In the genomic region with DNA sequence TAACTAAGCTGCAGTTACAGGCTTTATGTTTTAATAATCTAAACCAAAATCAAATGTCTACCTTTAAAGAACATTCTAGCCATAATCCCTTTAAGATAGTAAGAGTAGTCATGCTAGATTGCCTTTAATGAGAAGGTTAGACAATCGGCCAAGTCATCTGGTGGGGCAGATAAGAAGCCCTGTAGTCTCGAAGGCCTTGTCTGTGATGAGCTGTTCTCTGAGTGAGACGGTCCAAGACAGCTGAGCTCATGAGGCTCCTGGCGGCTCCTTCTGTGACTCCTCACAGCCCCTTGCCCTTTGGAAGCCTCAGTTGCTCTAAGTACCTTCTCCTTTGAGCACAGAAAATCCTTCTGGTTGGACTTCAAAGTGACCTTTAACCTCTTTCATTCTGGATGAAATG, we compare ENCODE assay signal across 30 mouse cellular contexts.
DNase-seq lines count a peak whose midpoint lies in the region; ATAC-seq and TF ChIP-seq lines count a peak whose summit lies in the region.
"Had no signal": no experiment of that assay in that cellular context is flagged by ENCODE, and none has a peak within 500 bp of the region (broad histone marks: within the 10 kb centered on the region; RNA-seq: fewer than 3 reads in every experiment).

No protein-coding gene starts in this region.

- H3K4me1 ChIP-seq in G1E (ENCODE audit: insufficient read depth, low read depth, low read length), result peaks cover 63% of the 10 kb centered on the region
- H3K4me1 ChIP-seq in liver, embryonic 11.5 days (replicated peaks; ENCODE audit: control insufficient read depth, insufficient read depth, low read length), result peaks cover 11% of the 10 kb centered on the region
- H3K4me1 ChIP-seq in liver, embryonic 16.5 days (ENCODE audit: control insufficient read depth, low read depth, low read length), result peaks cover 15% of the 10 kb centered on the region
- H3K4me1 ChIP-seq: hindbrain, embryonic 13.5 days had no signal

- ATAC-seq in G1E (ENCODE audit: extremely low read depth, insufficient number of reproducible peaks, low FRiP score, poor library complexity, severe bottlenecking), result peak; percentile 96
- ATAC-seq in liver, embryonic 11.5 days (replicated peaks; ENCODE audit: low FRiP score), result peak; percentile 71
- ATAC-seq in liver, embryonic 16.5 days (ENCODE audit: low read depth), result peak; percentile 70
- ATAC-seq: forebrain, embryonic 13.5 days; inflammation-experienced regulatory T-cells, adult 6 months; midbrain, embryonic 16.5 days had no signal

- H3K27ac ChIP-seq in liver, embryonic 11.5 days (ENCODE audit: low read depth, low read length), result no peak overlapping the region
- no peak overlapping the region for H3K27ac ChIP-seq in liver, embryonic 16.5 days (ENCODE audit: low read length)
- H3K27ac ChIP-seq: embryonic facial prominence, embryonic 13.5 days; forebrain, embryonic 13.5 days; hindbrain, embryonic 13.5 days; layer of hippocampus, adult 2 months; left cerebral cortex, adult 2 months; limb, embryonic 13.5 days; neural tube, embryonic 13.5 days had no signal

- intact Hi-C loops in left cerebral cortex, postnatal 36 days (cut with DNase I), result loop anchor here (5.0 kb wide), 1 partner anchor 70 kb away; a partner anchor contains a TSS

- H3K9ac ChIP-seq in liver, embryonic 11.5 days (ENCODE audit: low read depth, low read length), result no peak overlapping the region
- no peak overlapping the region for H3K9ac ChIP-seq in liver, embryonic 16.5 days (ENCODE audit: low read depth, low read length)
- H3K9ac ChIP-seq: embryonic facial prominence, embryonic 13.5 days; forebrain, embryonic 13.5 days; heart, embryonic 12.5 days; hindbrain, embryonic 13.5 days; limb, embryonic 13.5 days; neural tube, embryonic 13.5 days had no signal

- H3K4me3 ChIP-seq in G1E (ENCODE audit: low read depth, low read length), result no peak overlapping the region; the same call in 1 of the 2 replicates
- H3K4me3 ChIP-seq in liver, embryonic 11.5 days (ENCODE audit: low read depth, low read length), result no peak overlapping the region
- H3K4me3 ChIP-seq in liver, embryonic 16.5 days (ENCODE audit: low read depth, low read length), result no peak overlapping the region
- H3K4me3 ChIP-seq: embryonic facial prominence, embryonic 13.5 days; erythroblast, embryonic 14.5 days; forebrain, embryonic 13.5 days; heart, embryonic 12.5 days; hindbrain, embryonic 13.5 days; layer of hippocampus, adult 2 months; left cerebral cortex, adult 2 months; limb, embryonic 13.5 days; neural tube, embryonic 13.5 days had no signal

- DNase-seq in 416B (ENCODE audit: low read depth) (peak; percentile 57), G1E (ENCODE audit: low spot score) (peak; percentile 73), MN1 (ENCODE audit: low spot score) (no peak)
- DNase-seq in liver, embryonic 11.5 days (ENCODE audit: low spot score), result no peak
- no peak for DNase-seq in lung, postnatal 10 days
- no peak for DNase-seq in ovary, postnatal 10 days (ENCODE audit: low spot score)
- no peak for DNase-seq in left cerebral cortex, postnatal 36 days (ENCODE audit: low spot score in 2 of 2)
- DNase-seq: cerebellum, adult 11-12 months; cerebellum, adult 9-11 months; gastrocnemius, postnatal 25 days; heart, adult 18-20 months; heart, postnatal 4 days; kidney, adult 11 months; kidney, postnatal 14 days; lung, adult 2 months; lung, postnatal 14 days; thymus, adult 2 months had no signal

- peaks cover 24% of the 10 kb centered on the region for H3K27me3 ChIP-seq in G1E (ENCODE audit: insufficient read depth, low read length)
- H3K27me3 ChIP-seq in liver, embryonic 11.5 days (replicated peaks; ENCODE audit: control insufficient read depth, insufficient read depth, low read length), result no peaks in the 10 kb centered on the region
- H3K27me3 ChIP-seq in liver, embryonic 16.5 days (ENCODE audit: control insufficient read depth, insufficient read depth, low read depth, low read length), result no peaks in the 10 kb centered on the region
- H3K27me3 ChIP-seq: embryonic facial prominence, embryonic 13.5 days; forebrain, embryonic 13.5 days; heart, embryonic 12.5 days; hindbrain, embryonic 13.5 days; limb, embryonic 13.5 days; neural tube, embryonic 13.5 days had no signal

- no peak overlapping the region for H3K4me2 ChIP-seq in liver, embryonic 11.5 days
- H3K4me2 ChIP-seq in liver, embryonic 16.5 days (ENCODE audit: low read depth, low read length), result no peak overlapping the region
- H3K4me2 ChIP-seq: embryonic facial prominence, embryonic 13.5 days; forebrain, embryonic 13.5 days; heart, embryonic 12.5 days; hindbrain, embryonic 13.5 days; limb, embryonic 13.5 days; midbrain, embryonic 11.5 days; neural tube, embryonic 13.5 days had no signal

- no peak for TF ChIP-seq CTCF in G1E (IDR thresholded peaks at IDR 0.05; ENCODE audit: low read depth, low read length)

- no peaks in the 10 kb centered on the region for H3K9me3 ChIP-seq in G1E (replicated peaks)
- H3K9me3 ChIP-seq in liver, embryonic 11.5 days (ENCODE audit: control insufficient read depth, low read length), result no peaks in the 10 kb centered on the region; the same call in 1 of the 2 replicates
- no peaks in the 10 kb centered on the region for H3K9me3 ChIP-seq in liver, embryonic 16.5 days (replicated peaks; ENCODE audit: control insufficient read depth, low read length)
- H3K9me3 ChIP-seq: embryonic facial prominence, embryonic 13.5 days; forebrain, embryonic 13.5 days; heart, embryonic 12.5 days; hindbrain, embryonic 13.5 days; limb, embryonic 13.5 days; neural tube, embryonic 13.5 days had no signal

- 39% methylated on average over 4 of the region's 4 CpGs for WGBS in liver, embryonic 11.5 days
- 30% methylated on average over 4 of the region's 4 CpGs for WGBS in liver, embryonic 16.5 days (ENCODE audit: insufficient replicate concordance)

- H3K36me3 ChIP-seq in G1E (replicated peaks), result peaks cover 32% of the 10 kb centered on the region
- H3K36me3 ChIP-seq in liver, embryonic 11.5 days (ENCODE audit: control insufficient read depth, insufficient read depth, low read length), result peaks cover 20% of the 10 kb centered on the region; the same call in 1 of the 2 replicates
- H3K36me3 ChIP-seq in liver, embryonic 16.5 days (ENCODE audit: control insufficient read depth, insufficient read depth), result peaks cover 7% of the 10 kb centered on the region

Comparison
In these comparisons a context has a peak if more than half of its experiments do, and no peak if none do; other contexts are left out.
1. DNase-seq: peak in 416B (single experiment) and G1E (single experiment); none in liver, embryonic 11.5 days (single experiment), lung, postnatal 10 days (single experiment), MN1 (single experiment), ovary, postnatal 10 days (single experiment) and left cerebral cortex, postnatal 36 days (0 of 2).
2. Peak in every context shown above with its lines, with median percentiles within 50 percentile points of each other: ATAC-seq.